Comparison of ENCODE assay signal across 9 mouse cellular contexts in the genomic region with DNA sequence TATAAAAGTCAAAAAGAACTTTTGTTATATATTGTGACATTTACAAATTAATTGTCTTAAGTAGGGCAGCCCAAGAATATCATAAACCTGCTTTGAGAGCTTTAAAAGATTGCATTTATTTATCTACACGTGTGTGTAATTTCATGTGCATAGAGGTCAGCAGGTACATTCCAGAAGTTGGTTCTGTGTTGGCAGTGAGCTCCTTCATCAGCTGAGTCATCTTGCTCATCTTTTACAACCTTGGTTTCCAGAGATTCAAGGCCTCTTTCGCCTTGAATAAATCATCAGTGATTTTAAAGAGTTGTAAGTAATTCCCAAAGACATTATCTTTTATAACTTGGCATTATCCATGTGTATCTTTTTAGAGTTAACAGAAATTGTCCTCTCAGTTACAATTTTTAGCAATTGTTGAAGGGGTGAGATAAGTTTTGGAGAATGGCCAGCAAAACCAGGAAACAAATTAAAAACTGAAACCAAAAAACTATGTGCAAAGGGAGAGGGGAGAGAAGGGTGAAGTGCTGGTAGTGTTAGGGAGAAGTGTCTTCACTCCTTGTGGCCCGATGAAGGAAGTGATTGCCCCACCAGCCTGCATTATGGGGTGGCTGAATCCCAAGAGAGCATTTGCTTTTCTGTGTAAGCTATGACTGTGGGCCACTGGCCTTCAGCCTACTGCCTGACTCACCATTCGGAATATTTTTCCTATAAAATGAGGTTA. TPM values are rescaled to one million over a fixed set of nuclear protein-coding genes. Genes with fewer than 3 reads are reported as not detected.
DNase-seq lines count a peak whose midpoint lies in the region; ATAC-seq lines count a peak whose summit lies in the region.
"Had no signal": no experiment of that assay in that cellular context is flagged by ENCODE, and none has a peak within 500 bp of the region (broad histone marks: within the 10 kb centered on the region; RNA-seq: fewer than 3 reads in every experiment).

No protein-coding gene starts in this region.

- WGBS in hindbrain, embryonic 12.5 days = 81% methylated on average over 4 of the region's 4 CpGs
- WGBS in hindbrain, embryonic 14.5 days = 77% methylated on average over 4 of the region's 4 CpGs
- 75% methylated on average over 4 of the region's 4 CpGs for WGBS in hindbrain, embryonic 13.5 days
- WGBS in midbrain, embryonic 11.5 days = 86% methylated on average over 4 of the region's 4 CpGs

- no peak for ATAC-seq in hindbrain, embryonic 12.5 days (ENCODE audit: low FRiP score)
- no peak for ATAC-seq in hindbrain, embryonic 14.5 days (ENCODE audit: low FRiP score)
- peak; percentile 31; the same call in 1 of the 2 replicates for ATAC-seq in hindbrain, embryonic 13.5 days (ENCODE audit: low FRiP score)
- ATAC-seq in midbrain, embryonic 11.5 days (ENCODE audit: low FRiP score) = no peak

- peaks cover 28% of the 10 kb centered on the region for H3K4me1 ChIP-seq in hindbrain, embryonic 12.5 days
- H3K4me1 ChIP-seq in hindbrain, embryonic 14.5 days (replicated peaks; ENCODE audit: control insufficient read depth, insufficient read depth, low read length) = peaks cover 29% of the 10 kb centered on the region
- H3K4me1 ChIP-seq in hindbrain, embryonic 13.5 days (replicated peaks) = peaks cover 35% of the 10 kb centered on the region
- peaks cover 31% of the 10 kb centered on the region for H3K4me1 ChIP-seq in midbrain, embryonic 11.5 days (ENCODE audit: control insufficient read depth, insufficient read depth, low read length)

- H3K9ac ChIP-seq in hindbrain, embryonic 12.5 days = no peak overlapping the region
- no peak overlapping the region for H3K9ac ChIP-seq in hindbrain, embryonic 14.5 days
- H3K9ac ChIP-seq in hindbrain, embryonic 13.5 days = no peak overlapping the region
- H3K9ac ChIP-seq in midbrain, embryonic 11.5 days (ENCODE audit: low read length) = no peak overlapping the region

- no peak for DNase-seq in hindbrain, embryonic 14.5 days (ENCODE audit: low spot score)
- peak; percentile 5 for DNase-seq in 416B (ENCODE audit: low read depth)
- peak; percentile 51 for DNase-seq in Muller cell, postnatal 12 days (ENCODE audit: inconsistent ontology term)
- DNase-seq in midbrain, embryonic 11.5 days (ENCODE audit: low spot score, missing footprints) = no peak
- DNase-seq in left cerebral cortex, adult 8-10 months (ENCODE audit: low spot score in 2 of 2) = no peak
- DNase-seq: spleen, adult 18-20 months had no signal

- no peaks in the 10 kb centered on the region for H3K9me3 ChIP-seq in hindbrain, embryonic 12.5 days (replicated peaks)
- H3K9me3 ChIP-seq in hindbrain, embryonic 14.5 days (ENCODE audit: control insufficient read depth, low read length) = no peaks in the 10 kb centered on the region
- no peaks in the 10 kb centered on the region for H3K9me3 ChIP-seq in hindbrain, embryonic 13.5 days
- H3K9me3 ChIP-seq in midbrain, embryonic 11.5 days (ENCODE audit: control insufficient read depth, low read length) = no peaks in the 10 kb centered on the region
- H3K9me3 ChIP-seq: midbrain, embryonic 10.5 days had no signal

- peak overlapping the region; percentile 19; the same call in 1 of the 2 replicates for H3K27ac ChIP-seq in hindbrain, embryonic 12.5 days
- no peak overlapping the region for H3K27ac ChIP-seq in hindbrain, embryonic 14.5 days
- H3K27ac ChIP-seq in hindbrain, embryonic 13.5 days = peak overlapping the region; percentile 44; the same call in 1 of the 2 replicates
- no peak overlapping the region for H3K27ac ChIP-seq in midbrain, embryonic 11.5 days (ENCODE audit: low read depth, low read length)
- H3K27ac ChIP-seq: midbrain, embryonic 10.5 days had no signal

- no peaks in the 10 kb centered on the region for H3K27me3 ChIP-seq in hindbrain, embryonic 12.5 days
- H3K27me3 ChIP-seq in hindbrain, embryonic 14.5 days (ENCODE audit: control insufficient read depth, insufficient read depth, low read length) = no peaks in the 10 kb centered on the region
- H3K27me3 ChIP-seq in hindbrain, embryonic 13.5 days = no peaks in the 10 kb centered on the region
- H3K27me3 ChIP-seq in midbrain, embryonic 11.5 days (ENCODE audit: control insufficient read depth, insufficient read depth, low read length) = no peaks in the 10 kb centered on the region

- no peaks in the 10 kb centered on the region for H3K36me3 ChIP-seq in hindbrain, embryonic 12.5 days
- H3K36me3 ChIP-seq in hindbrain, embryonic 14.5 days (replicated peaks; ENCODE audit: control insufficient read depth, insufficient read depth) = no peaks in the 10 kb centered on the region
- H3K36me3 ChIP-seq in hindbrain, embryonic 13.5 days = no peaks in the 10 kb centered on the region
- no peaks in the 10 kb centered on the region for H3K36me3 ChIP-seq in midbrain, embryonic 11.5 days (ENCODE audit: control insufficient read depth, insufficient read depth, low read length)
- H3K36me3 ChIP-seq: midbrain, embryonic 10.5 days had no signal

- no peak overlapping the region for H3K4me2 ChIP-seq in hindbrain, embryonic 12.5 days (replicated peaks)
- H3K4me2 ChIP-seq in hindbrain, embryonic 14.5 days (replicated peaks) = no peak overlapping the region
- H3K4me2 ChIP-seq in hindbrain, embryonic 13.5 days = no peak overlapping the region
- no peak overlapping the region for H3K4me2 ChIP-seq in midbrain, embryonic 11.5 days

- no peak overlapping the region for H3K4me3 ChIP-seq in hindbrain, embryonic 12.5 days
- H3K4me3 ChIP-seq in hindbrain, embryonic 14.5 days (replicated peaks; ENCODE audit: low read length) = no peak overlapping the region
- no peak overlapping the region for H3K4me3 ChIP-seq in hindbrain, embryonic 13.5 days
- H3K4me3 ChIP-seq in midbrain, embryonic 11.5 days (ENCODE audit: low read depth, low read length) = no peak overlapping the region
- H3K4me3 ChIP-seq: midbrain, embryonic 10.5 days had no signal

RNA-seq across cellular contexts. Expression of a gene that starts 41.4 kb away (rescaled TPM):
- polyA plus RNA-seq in hindbrain, embryonic 12.5 days (2016; fragmentation: Nextera tagmentation; extraction: Ambion mirVana) = 17.4 and 18.3 TPM in 2 replicates
- 13.1 and 13.6 TPM in 2 replicates for polyA plus RNA-seq in hindbrain, embryonic 14.5 days (2014; fragmentation: Nextera tagmentation; extraction: Ambion mirVana)
- polyA plus RNA-seq in hindbrain, embryonic 13.5 days (2015; fragmentation: Nextera tagmentation; extraction: Ambion mirVana) = 9.5 and 10.5 TPM in 2 replicates
- polyA plus RNA-seq in midbrain, embryonic 11.5 days (2014; fragmentation: Nextera tagmentation; extraction: Ambion mirVana) = 15.8 and 17.6 TPM in 2 replicates
- total RNA-seq in left cerebral cortex, adult 8-10 months (2022) = 10 to 100 TPM; 23.0 to 26.0 (median 24.4) TPM

RNA-seq across cellular contexts. Expression of a gene that starts 58.8 kb away (rescaled TPM):
- polyA plus RNA-seq in hindbrain, embryonic 12.5 days (2016; fragmentation: Nextera tagmentation; extraction: Ambion mirVana) = 47.5 and 51.8 TPM in 2 replicates
- 27.3 and 29.9 TPM in 2 replicates for polyA plus RNA-seq in hindbrain, embryonic 14.5 days (2014; fragmentation: Nextera tagmentation; extraction: Ambion mirVana)
- polyA plus RNA-seq in hindbrain, embryonic 13.5 days (2015; fragmentation: Nextera tagmentation; extraction: Ambion mirVana) = 37.8 and 39.6 TPM in 2 replicates
- polyA plus RNA-seq in midbrain, embryonic 11.5 days (2014; fragmentation: Nextera tagmentation; extraction: Ambion mirVana) = 59.0 and 67.9 TPM in 2 replicates
- total RNA-seq in left cerebral cortex, adult 8-10 months (2022) = 10 to 100 TPM; 12.3 to 14.8 (median 14.2) TPM

Comparison
In these comparisons a context has a peak if more than half of its experiments do, and no peak if none do; other contexts are left out.
1. H3K27ac ChIP-seq: peak in hindbrain, embryonic 12.5 days (single experiment) and hindbrain, embryonic 13.5 days (single experiment); none in hindbrain, embryonic 14.5 days (single experiment) and midbrain, embryonic 11.5 days (single experiment).
2. DNase-seq: peak in 416B (single experiment) and Muller cell, postnatal 12 days (single experiment); none in hindbrain, embryonic 14.5 days (single experiment), midbrain, embryonic 11.5 days (single experiment) and left cerebral cortex, adult 8-10 months (0 of 2).